ENCODE assay signal across 9 mouse cellular contexts in the genomic region with DNA sequence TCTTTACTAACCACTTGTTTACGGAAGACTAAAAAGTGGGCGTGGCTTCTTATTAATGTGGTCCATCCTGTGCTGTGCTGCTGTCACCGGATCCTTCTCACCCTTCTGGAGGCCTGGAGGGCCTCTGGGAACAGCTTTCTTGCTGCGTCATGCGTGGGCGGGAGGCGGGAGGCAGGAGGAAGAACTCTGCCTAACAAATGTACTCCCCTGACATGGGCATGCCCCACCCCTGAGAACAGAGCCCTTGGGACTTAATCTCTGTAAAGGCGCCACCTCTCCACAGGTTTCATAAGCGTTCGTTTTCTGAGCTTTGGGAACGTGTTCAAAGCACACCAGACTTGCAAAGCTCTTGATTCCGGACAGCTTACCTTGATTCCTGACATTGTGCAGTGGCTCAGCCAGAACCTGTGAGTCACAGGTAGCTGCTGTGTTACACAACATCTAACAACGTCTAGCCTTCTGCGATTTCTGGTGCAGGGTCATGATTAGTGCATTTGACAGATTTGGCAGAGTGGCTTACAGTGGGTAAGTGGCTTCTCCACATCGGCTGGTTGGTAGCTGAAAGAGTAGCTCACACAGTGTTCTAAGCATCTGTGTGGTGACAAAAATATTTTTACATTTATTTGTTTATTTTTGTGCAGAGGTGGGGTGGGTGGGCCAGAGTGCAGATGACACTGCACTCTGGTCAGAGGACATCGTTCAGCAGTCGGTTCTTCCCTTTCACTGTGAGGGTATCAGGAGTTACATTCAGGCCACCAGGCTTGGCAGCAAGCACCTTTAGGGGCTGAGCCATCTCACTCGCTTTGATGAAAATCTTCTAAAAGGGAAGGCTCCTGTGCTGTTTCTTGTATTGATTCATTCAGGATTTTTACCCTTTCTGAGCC. TPM values are rescaled to one million over a fixed set of nuclear protein-coding genes. Genes with fewer than 3 reads are reported as not detected.
A peak's percentile ranks its signal among the peaks of the same experiment; 100 is the strongest.
DNase-seq lines count a peak whose midpoint lies in the region; ATAC-seq and TF ChIP-seq lines count a peak whose summit lies in the region.
"Had no signal": no experiment of that assay in that cellular context is flagged by ENCODE, and none has a peak within 500 bp of the region (broad histone marks: within the 10 kb centered on the region; RNA-seq: fewer than 3 reads in every experiment).

No protein-coding gene starts in this region.

- no peaks in the 10 kb centered on the region for H3K9me3 ChIP-seq in liver, postnatal 0 days (ENCODE audit: low read length)
- H3K9me3 ChIP-seq: heart, embryonic 15.5 days had no signal

- H3K4me1 ChIP-seq in liver, postnatal 0 days (ENCODE audit: insufficient read depth), result no peaks in the 10 kb centered on the region
- no peaks in the 10 kb centered on the region for H3K4me1 ChIP-seq in cerebellum, adult 2 months (ENCODE audit: control insufficient read depth, insufficient read depth, low read length)
- H3K4me1 ChIP-seq: heart, embryonic 15.5 days had no signal

- H3K27me3 ChIP-seq in liver, postnatal 0 days (ENCODE audit: insufficient read depth, low read length), result no peaks in the 10 kb centered on the region
- H3K27me3 ChIP-seq in cerebellum, adult 2 months (ENCODE audit: control insufficient read depth, insufficient read depth, low read length), result no peaks in the 10 kb centered on the region
- H3K27me3 ChIP-seq: heart, embryonic 15.5 days had no signal

- intact Hi-C loops in gastrocnemius, postnatal 36 days (cut with DNase I), result no loop called here

- no peaks in the 10 kb centered on the region for H3K36me3 ChIP-seq in liver, postnatal 0 days (replicated peaks; ENCODE audit: insufficient read depth, low read length)
- H3K36me3 ChIP-seq: heart, embryonic 15.5 days had no signal

- TF ChIP-seq EP300 in liver, postnatal 0 days (IDR thresholded peaks at IDR 0.05; ENCODE audit: low read depth), result peak; percentile 27; the same call in 1 of the 2 replicates

- H3K4me2 ChIP-seq in liver, postnatal 0 days (ENCODE audit: low read depth, low read length), result peak overlapping the region; percentile 45
- H3K4me2 ChIP-seq: heart, embryonic 15.5 days had no signal

- WGBS in liver, postnatal 0 days (ENCODE audit: insufficient replicate concordance), result 42% methylated on average over 18 of the region's 18 CpGs
- 56% methylated on average over 18 of the region's 18 CpGs for WGBS in cerebellum, adult 2 months

- peak overlapping the region; percentile 91 for H3K27ac ChIP-seq in liver, postnatal 0 days (ENCODE audit: low read depth)
- H3K27ac ChIP-seq in cerebellum, adult 2 months (ENCODE audit: insufficient read depth, low read length), result no peak overlapping the region
- H3K27ac ChIP-seq: heart, embryonic 15.5 days had no signal

- H3K4me3 ChIP-seq in liver, postnatal 0 days (ENCODE audit: low read depth, low read length), result peak overlapping the region; percentile 13
- no peak overlapping the region for H3K4me3 ChIP-seq in cerebellum, adult 2 months (replicated peaks; ENCODE audit: insufficient read depth, low read depth, low read length)
- H3K4me3 ChIP-seq: heart, embryonic 15.5 days had no signal

- peak; percentile 86 for ATAC-seq in liver, postnatal 0 days

- TF ChIP-seq POLR2A in cerebellum, adult 2 months (IDR thresholded peaks at IDR 0.05; ENCODE audit: borderline replicate concordance, insufficient read depth, low read length), result no peak

- peak; percentile 68 for DNase-seq in CD4-positive helper T cell, adult 2 months (ENCODE audit: low read depth, low spot score)
- peak; percentile 6 for DNase-seq in MEL-GATA-1-ER (ENCODE audit: extremely low read depth, low read depth)
- DNase-seq in forelimb bud, embryonic 11.5 days (ENCODE audit: low read depth, low spot score), result peak; percentile 11
- DNase-seq in liver, postnatal 0 days, result peak; percentile 78
- DNase-seq in right cerebral cortex, postnatal 25 days, result no peak
- no peak for DNase-seq in gastrocnemius, postnatal 36 days
- DNase-seq in cerebellum, adult 2 months, result no peak
- no peak for DNase-seq in thymus, postnatal 36 days

- H3K9ac ChIP-seq in liver, postnatal 0 days (replicated peaks), result peak overlapping the region; percentile 47
- H3K9ac ChIP-seq: heart, embryonic 15.5 days had no signal

- TF ChIP-seq CTCF in liver, postnatal 0 days (IDR thresholded peaks at IDR 0.05; ENCODE audit: low read depth), result no peak
- no peak for TF ChIP-seq CTCF in cerebellum, adult 2 months (IDR thresholded peaks at IDR 0.05; ENCODE audit: borderline replicate concordance, insufficient read depth, low read depth, low read length)

RNA-seq across cellular contexts. Expression of a gene that starts 2.1 kb away (rescaled TPM):
- polyA plus RNA-seq in liver, postnatal 0 days (2015; fragmentation: Nextera tagmentation; extraction: Ambion mirVana), result 578 and 644 TPM in 2 replicates
- under 1 TPM in 1 of 2 experiments, not detected in 1; 0.18 TPM for total RNA-seq in gastrocnemius, postnatal 36 days (2021)
- 0.10 TPM in 1 of 2 replicates, not detected in the other for polyA plus RNA-seq in cerebellum, adult 2 months (2012; rRNA removed)
- polyA plus RNA-seq: heart, embryonic 15.5 days had no signal

RNA-seq across cellular contexts. Expression of a gene that starts 29.1 kb away (rescaled TPM):
- polyA plus RNA-seq in liver, postnatal 0 days (2015; fragmentation: Nextera tagmentation; extraction: Ambion mirVana), result 25,564 and 27,060 TPM in 2 replicates
- total RNA-seq in gastrocnemius, postnatal 36 days (2021), result under 1 TPM in 1 of 2 experiments, not detected in 1; 0.97 TPM
- polyA plus RNA-seq in cerebellum, adult 2 months (2012; rRNA removed), result not detected in 2 replicates

RNA-seq across cellular contexts. Expression of a gene that starts 30.7 kb away (rescaled TPM):
- polyA plus RNA-seq in liver, postnatal 0 days (2015; fragmentation: Nextera tagmentation; extraction: Ambion mirVana), result 443 and 542 TPM in 2 replicates
- total RNA-seq in gastrocnemius, postnatal 36 days (2021), result not detected
- not detected in 2 replicates for polyA plus RNA-seq in cerebellum, adult 2 months (2012; rRNA removed)
- polyA plus RNA-seq: heart, embryonic 15.5 days had no signal

Comparison
In these comparisons a context has a peak if more than half of its experiments do, and no peak if none do; other contexts are left out.
1. DNase-seq: peak in CD4-positive helper T cell, adult 2 months (single experiment), MEL-GATA-1-ER (single experiment), forelimb bud, embryonic 11.5 days (single experiment) and liver, postnatal 0 days (single experiment); none in right cerebral cortex, postnatal 25 days (single experiment), gastrocnemius, postnatal 36 days (0 of 2), cerebellum, adult 2 months (0 of 2) and thymus, postnatal 36 days (0 of 2).
2. RNA of a gene that starts 2.1 kb away (polyA plus RNA-seq): 578 to 644 TPM in liver, postnatal 0 days; 0.10 TPM in cerebellum, adult 2 months; every median in the first group is over 100 times any median in the second.
3. RNA of a gene that starts 29.1 kb away (polyA plus RNA-seq): 25,564 to 27,060 TPM in liver, postnatal 0 days; not detected in cerebellum, adult 2 months; every median in the first group is over 1,000 times any median in the second.
4. RNA of a gene that starts 30.7 kb away (polyA plus RNA-seq): 443 to 542 TPM in liver, postnatal 0 days; not detected in cerebellum, adult 2 months; every median in the first group is over 100 times any median in the second.